Mouse (Mus musculus): ENCODE measurements around the gene Nacc2.

Nacc2 gene

GRCm38 (mm10) chr2:26011420-26011819 is 111.6 kb downstream of the Nacc2 start:
- DNase-seq (ENCODE audit: low spot score in 2 of 2): no peak

Data from frontal cortex, postnatal 10 days (tissue).